Mouse (Mus musculus): ENCODE results near the gene Pex11a. TPM values are rescaled to one million over a fixed set of nuclear protein-coding genes. Genes with fewer than 3 reads are reported as not detected.

Gene Pex11a
- polyA plus RNA-seq, 1 experiment from 2014 or later: 5.7 TPM

DNA sequence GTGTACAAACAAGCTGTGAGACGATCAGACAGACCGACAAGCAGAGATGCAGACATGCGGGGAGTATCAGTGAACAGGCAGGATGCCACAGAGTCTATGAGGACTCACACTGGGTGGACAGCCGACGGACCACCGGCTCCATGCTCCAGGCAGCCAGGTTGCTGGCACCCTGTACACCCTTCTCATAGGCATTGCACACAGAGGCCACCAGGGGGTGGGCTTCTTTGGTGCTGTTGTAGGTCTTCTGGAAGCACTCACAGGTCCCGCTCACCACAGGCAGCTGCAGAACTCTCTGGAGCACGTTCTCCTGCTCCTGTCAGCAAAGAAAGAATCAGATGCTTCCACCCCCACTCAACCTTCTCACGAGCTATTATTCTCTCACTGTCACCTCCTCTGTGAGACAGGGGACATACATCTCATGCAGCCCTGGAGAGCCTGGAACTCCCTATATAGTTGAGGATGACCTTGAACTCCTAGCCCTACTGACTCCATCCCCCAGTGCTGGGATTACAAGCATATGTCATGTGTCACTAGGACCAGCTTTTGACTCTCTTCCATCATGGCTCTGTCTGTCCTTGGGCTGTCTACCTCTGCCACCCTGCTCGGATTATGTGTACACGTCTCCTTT lies 13.1 kb downstream of the Pex11a start:
- 60% methylated on average over 11 of the region's 11 CpGs for WGBS
- peaks cover 59% of the 10 kb centered on the region for H3K27me3 ChIP-seq (ENCODE audit: insufficient read depth, poor library complexity, severe bottlenecking)
- peaks cover 7% of the 10 kb centered on the region; the same call in 1 of the 2 replicates for H3K4me1 ChIP-seq
- H3K27ac ChIP-seq: no peak overlapping the region
- no peaks in the 10 kb centered on the region for H3K9me3 ChIP-seq
- H3K36me3 ChIP-seq: peaks cover 3% of the 10 kb centered on the region; the same call in 1 of the 2 replicates
- DNase-seq (ENCODE audit: low spot score): no peak
- H3K4me3 ChIP-seq: no peak overlapping the region

DNA sequence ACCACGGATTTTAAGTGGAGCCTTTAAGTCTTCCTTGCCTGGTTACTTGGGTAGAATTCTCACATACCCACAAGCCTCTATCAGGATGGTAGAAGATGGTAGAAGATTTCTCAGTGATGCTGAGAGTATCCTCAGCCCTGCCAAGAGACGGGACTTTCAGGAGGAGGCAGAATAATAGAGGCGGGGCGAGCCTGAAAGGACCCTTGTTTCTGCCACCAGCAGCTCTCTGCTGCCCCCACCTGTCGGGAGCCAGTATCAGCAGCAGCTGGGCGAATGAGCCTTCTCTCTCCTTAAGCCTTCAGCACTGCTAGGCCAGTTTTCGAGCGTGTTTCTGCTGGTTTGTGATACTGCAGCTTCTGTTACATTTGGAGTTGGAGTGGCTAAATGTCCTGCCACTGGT lies 13.8 kb downstream of the Pex11a start:
- 6% methylated on average over 8 of the region's 8 CpGs for WGBS
- Histone ChIP-seq H3K27me3 (ENCODE audit: insufficient read depth, poor library complexity, severe bottlenecking) (peaks cover 59% of the 10 kb centered on the region), H3K9me3 (no peaks in the 10 kb centered on the region), H3K36me3 (no peaks in the 10 kb centered on the region), H3K4me1 (peaks cover 7% of the 10 kb centered on the region; the same call in 1 of the 2 replicates), H3K4me3 (no peak overlapping the region), H3K27ac (no peak overlapping the region)
- peak; percentile 85 for DNase-seq (ENCODE audit: low spot score)

DNA sequence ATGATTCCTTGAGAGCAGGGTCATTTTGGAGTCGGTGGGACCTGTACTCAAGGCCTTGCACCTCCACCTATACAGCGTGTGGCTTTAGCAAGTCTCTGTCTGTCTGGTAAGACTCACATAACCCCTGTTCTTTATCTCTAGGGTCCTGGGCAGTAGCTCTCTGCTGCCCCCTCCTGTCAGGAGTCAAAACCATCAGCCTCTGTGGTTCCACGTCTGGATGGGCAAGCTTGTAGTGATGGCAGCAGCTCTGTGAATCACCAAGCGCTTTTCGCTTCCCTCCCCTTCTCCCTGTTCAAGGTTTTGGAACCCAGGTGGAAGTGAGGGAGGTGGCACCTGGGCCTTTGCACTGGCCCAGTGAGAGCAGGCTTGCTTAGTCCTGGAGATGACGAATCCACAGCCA lies 14.7 kb downstream of the Pex11a start:
- H3K4me1 ChIP-seq: peaks cover 7% of the 10 kb centered on the region; the same call in 1 of the 2 replicates
- no peaks in the 10 kb centered on the region for H3K9me3 ChIP-seq
- DNase-seq (ENCODE audit: low spot score): peak; percentile 85
- H3K27ac ChIP-seq: no peak overlapping the region
- no peak overlapping the region for H3K4me3 ChIP-seq
- WGBS: 24% methylated on average over 6 of the region's 6 CpGs
- H3K27me3 ChIP-seq (ENCODE audit: insufficient read depth, poor library complexity, severe bottlenecking): peaks cover 62% of the 10 kb centered on the region
- no peaks in the 10 kb centered on the region for H3K36me3 ChIP-seq

DNA sequence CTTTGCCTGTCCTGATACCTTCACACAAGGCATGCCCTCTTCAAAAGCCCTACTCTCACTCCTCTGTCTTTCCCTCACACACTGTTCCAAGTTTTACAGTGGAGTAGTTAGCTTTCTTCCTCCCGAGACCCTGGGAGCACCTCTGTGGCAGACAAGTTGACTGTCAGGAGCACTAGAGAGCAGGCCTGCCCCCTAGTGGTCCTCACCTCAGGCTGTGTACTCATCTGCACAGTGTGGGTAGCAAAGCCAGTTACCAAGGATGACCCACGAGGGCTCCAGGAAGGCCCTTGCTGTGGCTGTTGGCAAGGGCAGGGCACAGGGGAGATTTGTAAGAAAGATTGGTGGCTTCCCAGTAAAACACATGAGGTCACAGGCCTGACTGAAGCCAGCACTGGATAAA lies 15.8 kb downstream of the Pex11a start:
- Histone ChIP-seq H3K36me3 (no peaks in the 10 kb centered on the region), H3K9me3 (no peaks in the 10 kb centered on the region), H3K27me3 (ENCODE audit: insufficient read depth, poor library complexity, severe bottlenecking) (peaks cover 67% of the 10 kb centered on the region), H3K4me3 (no peak overlapping the region), H3K27ac (no peak overlapping the region), H3K4me1 (peaks cover 9% of the 10 kb centered on the region; the same call in 1 of the 2 replicates)
- 27% methylated on average over 2 of the region's 2 CpGs for WGBS
- peak; percentile 84 for DNase-seq (ENCODE audit: low spot score)

DNA sequence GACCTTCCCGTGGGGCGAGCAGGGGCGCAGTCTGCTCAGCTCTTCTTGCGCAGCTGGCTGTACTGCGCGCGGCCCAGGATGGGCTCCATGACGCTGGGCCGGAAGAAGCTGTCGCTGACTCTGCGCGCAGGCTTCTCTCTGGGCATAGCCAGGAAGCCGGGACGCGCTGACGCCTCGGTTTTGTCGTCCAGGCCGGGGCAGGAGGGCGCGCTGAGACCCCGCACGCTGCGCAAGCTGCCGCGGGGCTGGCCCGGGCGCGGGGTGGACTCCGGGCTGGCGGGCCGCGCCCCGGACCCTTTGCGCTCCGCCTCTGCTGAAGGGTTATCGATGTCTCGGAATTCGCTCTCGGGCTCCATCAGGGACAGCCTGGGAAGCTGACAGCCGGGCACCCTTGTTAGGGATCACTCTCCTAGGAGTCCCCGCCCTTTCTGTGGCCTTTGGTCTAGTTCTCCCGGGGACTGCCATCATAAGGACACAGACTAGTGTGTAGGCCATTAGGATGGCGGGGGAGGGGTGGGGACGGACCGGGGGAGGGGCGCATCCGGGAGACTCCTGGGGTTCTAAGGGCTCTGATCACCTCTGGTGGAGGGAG lies 21.4 kb downstream of the Pex11a start:
- H3K27ac ChIP-seq: peak overlapping the region; percentile 92
- peaks cover 44% of the 10 kb centered on the region for H3K27me3 ChIP-seq (ENCODE audit: insufficient read depth, poor library complexity, severe bottlenecking)
- H3K4me1 ChIP-seq: peaks cover 13% of the 10 kb centered on the region
- peak overlapping the region; percentile 79 for H3K4me3 ChIP-seq
- 2% methylated on average over 48 of the region's 48 CpGs for WGBS
- no peaks in the 10 kb centered on the region for H3K9me3 ChIP-seq
- H3K36me3 ChIP-seq: no peaks in the 10 kb centered on the region
- peak; percentile 84 for DNase-seq (ENCODE audit: low spot score)

DNA sequence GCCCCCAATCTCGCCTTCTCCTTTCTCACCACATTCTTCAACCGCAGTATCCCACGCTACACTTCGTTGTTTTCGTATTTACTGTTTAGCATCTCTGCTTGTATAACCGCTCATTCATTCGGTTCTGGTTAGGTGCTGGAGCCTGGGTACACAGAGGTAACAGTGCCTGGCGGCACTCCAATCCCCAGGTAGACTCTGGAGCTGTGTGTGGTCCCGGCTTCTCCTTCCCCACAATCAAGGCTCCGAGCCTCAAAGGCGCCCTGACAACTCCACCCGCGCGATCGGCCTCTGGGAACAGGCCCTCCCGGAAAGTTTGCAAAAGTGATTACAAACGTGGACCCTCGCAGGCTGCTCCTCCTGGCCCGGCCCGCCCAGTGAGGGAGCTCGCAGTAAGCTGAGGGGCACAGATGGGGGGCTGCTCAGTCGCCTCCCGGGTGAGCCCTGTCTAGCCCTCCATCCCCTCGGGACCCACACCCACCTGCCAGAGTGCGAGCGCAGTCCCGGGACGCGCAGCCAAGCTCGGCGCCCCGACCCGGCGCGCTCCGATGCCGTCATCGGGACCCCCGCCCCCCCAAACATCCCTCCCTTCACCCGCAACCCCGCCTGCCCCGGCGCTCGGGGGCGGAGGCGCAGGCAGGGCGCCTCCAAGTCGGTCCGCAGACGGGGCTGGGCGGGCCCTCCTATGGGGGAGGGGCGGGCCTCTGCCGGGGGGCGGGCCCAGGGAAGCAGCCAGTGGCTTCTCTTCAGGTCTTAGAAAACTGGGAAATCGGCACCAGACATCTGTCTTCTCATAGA lies 27.5 kb downstream of the Pex11a start, which contains the start of gene Kif7:
TSS of gene Kif7 (minus strand) at position 534 of the 795 bp plus-strand sequence.
- 1% methylated on average over 38 of the region's 55 CpGs for WGBS
- 0 out of 2 replicates have a peak, but pooled peaks cover 3% of the 10 kb centered on the region for H3K36me3 ChIP-seq
- peaks cover 22% of the 10 kb centered on the region for H3K4me1 ChIP-seq
- H3K27ac ChIP-seq: peak within 1 kb of the TSS; percentile 89
- H3K4me3 ChIP-seq: peak within 1 kb of the TSS; percentile 89
- H3K9me3 ChIP-seq: no peaks in the 10 kb centered on the region
- DNase-seq (ENCODE audit: low spot score): peak; percentile 92
- H3K27me3 ChIP-seq (ENCODE audit: insufficient read depth, poor library complexity, severe bottlenecking): peaks cover 28% of the 10 kb centered on the region

DNA sequence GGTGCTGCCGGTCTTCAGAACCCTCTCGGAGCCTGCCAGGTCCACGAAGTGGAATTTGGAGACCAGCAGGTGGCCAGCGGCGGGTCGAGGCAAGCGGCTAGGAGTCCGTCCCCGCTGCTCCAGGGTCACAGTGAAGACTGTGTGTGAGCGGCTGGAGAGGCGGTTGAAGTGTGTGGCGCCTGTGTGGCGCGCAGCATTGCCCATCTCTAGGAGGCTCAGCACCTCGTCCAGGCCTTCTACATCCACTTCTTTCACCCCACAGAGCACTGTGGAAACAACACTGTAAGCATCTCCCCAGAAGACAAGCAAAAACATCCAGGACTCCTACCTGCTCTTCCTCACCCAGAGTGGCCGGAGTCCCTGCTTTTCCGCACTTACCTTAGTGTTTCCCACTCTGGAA lies 32.1 kb downstream of the Pex11a start:
- DNase-seq (ENCODE audit: low spot score): no peak
- Histone ChIP-seq H3K36me3 (peaks cover 31% of the 10 kb centered on the region), H3K4me1 (peaks cover 25% of the 10 kb centered on the region), H3K27ac (peak overlapping the region; percentile 67; the same call in 1 of the 2 replicates), H3K4me3 (peak overlapping the region; percentile 65), H3K27me3 (ENCODE audit: insufficient read depth, poor library complexity, severe bottlenecking) (peaks cover 40% of the 10 kb centered on the region), H3K9me3 (no peaks in the 10 kb centered on the region)
- 25% methylated on average over 17 of the region's 17 CpGs for WGBS

DNA sequence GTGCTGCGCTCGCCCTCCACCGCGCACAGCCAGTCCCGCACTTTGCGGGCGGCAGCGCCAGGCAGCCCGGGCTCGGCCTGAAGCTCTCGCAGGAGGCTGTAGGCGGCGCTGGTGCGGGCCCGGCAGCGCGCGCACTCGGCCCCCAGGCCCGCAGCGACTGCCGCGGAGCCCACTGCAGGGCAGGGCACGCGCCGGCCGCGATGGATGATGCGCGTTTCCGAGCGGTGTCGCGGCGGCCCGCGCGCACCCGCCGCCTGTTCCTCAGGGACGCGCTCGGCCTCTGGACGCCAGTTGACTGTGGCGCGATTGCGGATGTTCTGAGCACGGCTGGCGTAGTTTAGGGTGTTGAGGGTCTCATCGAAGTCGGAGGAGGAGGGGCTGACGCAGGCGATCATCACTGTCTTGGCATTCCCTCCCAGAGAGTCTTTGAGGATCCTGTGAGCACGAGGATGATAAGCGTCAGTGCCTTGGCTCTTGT lies 32.8 kb downstream of the Pex11a start:
- peaks cover 40% of the 10 kb centered on the region for H3K27me3 ChIP-seq (ENCODE audit: insufficient read depth, poor library complexity, severe bottlenecking)
- H3K4me1 ChIP-seq: peaks cover 24% of the 10 kb centered on the region
- peak overlapping the region; percentile 65 for H3K4me3 ChIP-seq
- no peaks in the 10 kb centered on the region for H3K9me3 ChIP-seq
- no peak for DNase-seq (ENCODE audit: low spot score)
- 2% methylated on average over 55 of the region's 55 CpGs for WGBS
- peaks cover 34% of the 10 kb centered on the region for H3K36me3 ChIP-seq
- peak overlapping the region; percentile 67 for H3K27ac ChIP-seq

DNA sequence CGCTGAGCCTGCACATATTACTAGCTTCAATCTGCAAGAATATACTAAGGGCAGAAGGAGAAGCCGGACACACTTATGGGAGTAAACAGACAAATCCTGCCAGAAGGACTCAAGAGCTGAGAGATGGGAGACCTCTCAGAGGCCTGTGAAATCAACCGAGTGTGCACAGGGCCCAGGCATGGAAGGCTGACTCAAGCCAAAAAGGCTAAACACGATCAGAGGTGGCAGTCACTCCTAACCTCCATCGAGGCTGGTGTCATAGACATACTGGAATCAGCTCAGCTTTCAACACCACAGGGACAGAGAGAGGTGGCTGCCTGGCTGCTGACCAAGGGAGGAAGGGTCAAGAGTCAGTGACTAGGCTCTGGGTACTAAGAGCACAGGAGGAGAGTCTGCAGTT lies 37.7 kb downstream of the Pex11a start:
- peaks cover 71% of the 10 kb centered on the region for H3K36me3 ChIP-seq
- WGBS: 74% methylated on average over 5 of the region's 5 CpGs
- H3K4me3 ChIP-seq: no peak overlapping the region
- no peak overlapping the region for H3K27ac ChIP-seq
- H3K27me3 ChIP-seq (ENCODE audit: insufficient read depth, poor library complexity, severe bottlenecking): peaks cover 24% of the 10 kb centered on the region
- peaks cover 14% of the 10 kb centered on the region for H3K4me1 ChIP-seq
- DNase-seq (ENCODE audit: low spot score): peak; percentile 71
- H3K9me3 ChIP-seq: no peaks in the 10 kb centered on the region

DNA sequence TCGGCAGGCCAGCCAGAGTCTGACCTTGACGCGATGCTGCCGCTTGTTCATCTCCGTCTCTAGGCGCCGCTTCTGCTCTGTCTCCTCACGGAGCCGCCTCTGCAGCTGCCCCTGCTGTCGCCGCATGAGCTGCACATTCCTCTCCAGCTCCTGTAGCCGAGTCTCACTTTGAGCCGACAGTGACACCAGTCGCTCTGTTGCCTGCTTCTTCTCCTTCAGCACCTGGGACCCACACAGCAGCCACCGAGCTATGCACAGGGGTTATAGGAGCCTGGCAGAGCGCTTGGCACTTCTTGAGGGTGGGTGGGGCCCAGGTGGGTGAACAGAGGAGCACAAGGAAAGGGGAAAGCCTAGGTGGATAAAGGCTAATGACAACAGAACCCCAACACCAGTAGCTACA lies 40.2 kb downstream of the Pex11a start:
- 54% methylated on average over 16 of the region's 16 CpGs for WGBS
- Histone ChIP-seq H3K4me1 (peaks cover 9% of the 10 kb centered on the region; the same call in 1 of the 2 replicates), H3K36me3 (peaks cover 81% of the 10 kb centered on the region), H3K27ac (0 out of 2 replicates have a peak overlapping the region, but pooled peaks have one; percentile 16), H3K4me3 (no peak overlapping the region), H3K27me3 (ENCODE audit: insufficient read depth, poor library complexity, severe bottlenecking) (0 out of 2 replicates have a peak, but pooled peaks cover 3% of the 10 kb centered on the region), H3K9me3 (no peaks in the 10 kb centered on the region)
- DNase-seq (ENCODE audit: low spot score): peak; percentile 83

DNA sequence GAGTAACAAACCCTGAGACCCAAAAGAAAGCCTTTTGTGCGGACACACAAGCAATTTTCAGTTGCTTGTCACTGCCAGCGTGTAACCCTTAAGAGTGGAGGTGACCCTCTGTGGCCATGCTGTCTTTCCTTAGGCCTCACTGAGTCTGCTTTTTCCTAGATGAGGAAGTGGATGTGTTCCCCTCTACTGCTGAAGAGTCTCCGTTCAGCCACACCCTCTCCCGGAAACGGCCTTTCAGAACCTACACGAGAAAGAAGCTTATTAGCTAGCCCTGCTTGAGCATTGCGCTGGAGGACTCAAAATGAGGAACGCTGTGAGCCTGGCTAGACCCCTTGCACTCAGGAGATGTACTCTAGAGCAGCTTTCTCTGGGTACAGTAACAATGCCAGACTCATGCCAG lies 46.4 kb downstream of the Pex11a start:
- Histone ChIP-seq H3K4me3 (no peak overlapping the region), H3K9me3 (no peaks in the 10 kb centered on the region), H3K4me1 (no peaks in the 10 kb centered on the region), H3K27me3 (ENCODE audit: insufficient read depth, poor library complexity, severe bottlenecking) (no peaks in the 10 kb centered on the region), H3K36me3 (peaks cover 98% of the 10 kb centered on the region), H3K27ac (no peak overlapping the region)
- 90% methylated on average over 8 of the region's 8 CpGs for WGBS
- DNase-seq (ENCODE audit: low spot score): no peak
